Mouse (Mus musculus) heart, embryonic 14.5 days (tissue): ENCODE data around the gene Bank1. TPM values are rescaled to one million over a fixed set of nuclear protein-coding genes. Genes with fewer than 3 reads are reported as not detected.

Experiments used
- ATAC-seq: fragments of 200-750 bp; cut with Nextera tagmentation; 2 replicates; pipeline ENCODE4 v1.8.0; 2017; ENCODE audit warnings: low read depth, moderate TSS enrichment; ENCODE audit not compliant: insufficient number of reproducible peaks, insufficient read depth, low FRiP score
- H3K27ac ChIP-seq, 2 experiments: fragments of 200-500 bp in 1 of 2; fragments of 300-500 bp in 1 of 2; sonication (generic) in 1 of 2; replicated peaks in 1 of 2; 2 replicates each; pipeline ENCODE4 v1.5.1; 2012 to 2014; ENCODE audit warnings: low read depth in 2 of 2, low read length in 2 of 2, control low read depth in 1 of 2, mild to moderate bottlenecking in 1 of 2, mixed read lengths in 1 of 2; ENCODE audit not compliant: control insufficient read depth in 1 of 2, insufficient read depth in 1 of 2
- H3K27me3 ChIP-seq: fragments of 300-500 bp; sonication (generic); 2 replicates; pipeline ENCODE4 v1.6.1; 2014; ENCODE audit warnings: mild to moderate bottlenecking, low read length, control low read depth; ENCODE audit not compliant: control insufficient read depth, insufficient read depth
- H3K36me3 ChIP-seq: fragments of 300-500 bp; sonication (generic); 2 replicates; pipeline ENCODE4 v1.6.1; 2014; ENCODE audit warnings: mild to moderate bottlenecking, control low read depth, low read length, mixed read lengths; ENCODE audit not compliant: control insufficient read depth, insufficient read depth
- H3K4me1 ChIP-seq, 2 experiments: fragments of 200-500 bp in 1 of 2; fragments of 300-500 bp in 1 of 2; sonication (generic) in 1 of 2; 2 replicates each; pipeline ENCODE4 v1.6.1; 2012 to 2014; ENCODE audit warnings: low read length in 2 of 2, control low read depth in 1 of 2, mixed read lengths in 1 of 2; ENCODE audit not compliant: control insufficient read depth in 2 of 2, insufficient read depth in 2 of 2
- H3K4me2 ChIP-seq: fragments of 300-500 bp; sonication (generic); 2 replicates; pipeline ENCODE4 v1.6.1; 2014; ENCODE audit warnings: mild to moderate bottlenecking, low read length
- H3K4me3 ChIP-seq, 2 experiments: fragments of 200-500 bp in 1 of 2; fragments of 300-500 bp in 1 of 2; sonication (generic) in 1 of 2; 2 replicates each; pipeline ENCODE4 v1.5.1; 2012 to 2014; ENCODE audit warnings: low read length in 2 of 2, mild to moderate bottlenecking in 2 of 2, control low read depth in 1 of 2, low read depth in 1 of 2, moderate library complexity in 1 of 2; ENCODE audit not compliant: control insufficient read depth in 1 of 2, insufficient read depth in 1 of 2
- H3K9ac ChIP-seq: fragments of 300-500 bp; sonication (generic); 2 replicates; pipeline ENCODE4 v1.6.1; 2014; ENCODE audit warnings: mild to moderate bottlenecking, low read length
- H3K9me3 ChIP-seq: fragments of 300-500 bp; sonication (generic); 2 replicates; pipeline ENCODE4 v1.6.1; 2016; ENCODE audit warnings: low read length, control low read depth; ENCODE audit not compliant: control insufficient read depth
- WGBS: fragments of 180-500 bp; shearing (Covaris S2); extraction: QIAGEN DNeasy Blood & Tissue Kit; methylation state at CpG from one replicate; pipeline ENCODE4 v1.1.7; 2014; 5-methylcytosine and 5-hydroxymethylcytosine counted together
- polyA plus RNA-seq: library from polyadenylated mRNA; unstranded; fragments of >200 nt; fragmentation: Nextera tagmentation; extraction: Ambion mirVana; gene quantifications from 2 replicates; pipeline ENCODE4 v1.2.1, GENCODE M21; 2014

The Bank1 gene
- polyA plus RNA-seq, 1 experiment from 2014 or later = 0.62 TPM

DNA sequence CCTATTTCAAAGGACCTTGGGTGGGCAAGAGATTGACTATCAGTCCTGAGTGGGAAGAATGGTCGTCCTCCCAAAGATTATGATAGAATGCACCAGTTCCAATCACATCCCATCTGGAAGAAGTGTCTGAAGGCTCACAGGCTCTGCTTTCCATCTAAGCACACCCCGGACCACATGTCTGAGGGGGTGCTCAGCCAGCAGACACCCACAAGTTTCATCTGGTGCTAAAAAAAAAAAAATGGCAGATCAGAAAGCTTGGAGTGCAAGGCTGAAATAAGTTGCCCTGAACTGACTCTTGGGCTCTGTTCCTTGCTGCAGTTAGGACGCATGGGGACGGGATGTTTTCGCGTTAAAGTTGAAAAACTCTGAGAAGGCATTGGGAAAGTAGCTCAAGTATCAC lies 286.4 kb downstream of the Bank1 start:
- Histone ChIP-seq H3K27me3 (no peaks in the 10 kb centered on the region), H3K36me3 (no peaks in the 10 kb centered on the region), H3K4me2 (no peak overlapping the region), H3K4me3 (no peak overlapping the region), H3K9me3 (peaks cover 9% of the 10 kb centered on the region), H3K27ac (no peak overlapping the region), H3K9ac (no peak overlapping the region), H3K4me1 (no peaks in the 10 kb centered on the region)
- 85% methylated on average over 6 of the region's 6 CpGs for WGBS
- ATAC-seq = no peak

- 25% methylated on average over 3 of the region's 3 CpGs for WGBS
- Histone ChIP-seq H3K4me2 (no peak overlapping the region), H3K27ac (no peak overlapping the region), H3K9ac (no peak overlapping the region), H3K4me3 (no peak overlapping the region), H3K27me3 (no peaks in the 10 kb centered on the region), H3K4me1 (no peaks in the 10 kb centered on the region), H3K9me3 (no peaks in the 10 kb centered on the region), H3K36me3 (no peaks in the 10 kb centered on the region)
- no peak for ATAC-seq
Measured at GRCm38 (mm10) chr3:136037254-136037653, 288.6 kb downstream of the Bank1 start.

DNA sequence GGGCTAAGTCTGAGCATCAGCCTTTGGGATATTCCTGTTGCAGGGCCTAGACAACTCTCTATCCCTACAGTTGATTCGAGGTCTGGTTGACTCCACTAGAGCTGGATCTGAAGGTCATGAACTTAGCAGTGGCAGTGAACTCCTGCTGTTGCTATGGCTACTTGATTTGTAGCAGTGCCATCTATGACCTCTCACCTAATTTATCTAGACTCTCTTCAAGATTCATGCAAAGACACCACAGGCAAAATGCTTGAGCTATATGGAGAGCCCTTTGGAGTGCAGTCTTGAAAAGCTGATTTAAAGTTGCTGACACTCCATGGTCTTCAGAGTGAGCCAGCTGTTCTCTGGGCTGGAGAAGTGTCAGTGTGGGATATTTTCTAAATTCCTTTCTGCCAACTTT lies 290.1 kb downstream of the Bank1 start:
- no peaks in the 10 kb centered on the region for H3K9me3 ChIP-seq
- no peaks in the 10 kb centered on the region for H3K36me3 ChIP-seq
- WGBS = 42% methylated on average over 1 of the region's 1 CpGs
- H3K9ac ChIP-seq = no peak overlapping the region
- no peak overlapping the region for H3K4me3 ChIP-seq
- ATAC-seq = no peak
- no peak overlapping the region for H3K4me2 ChIP-seq
- H3K27me3 ChIP-seq = no peaks in the 10 kb centered on the region
- no peak overlapping the region for H3K27ac ChIP-seq
- H3K4me1 ChIP-seq = no peaks in the 10 kb centered on the region

DNA sequence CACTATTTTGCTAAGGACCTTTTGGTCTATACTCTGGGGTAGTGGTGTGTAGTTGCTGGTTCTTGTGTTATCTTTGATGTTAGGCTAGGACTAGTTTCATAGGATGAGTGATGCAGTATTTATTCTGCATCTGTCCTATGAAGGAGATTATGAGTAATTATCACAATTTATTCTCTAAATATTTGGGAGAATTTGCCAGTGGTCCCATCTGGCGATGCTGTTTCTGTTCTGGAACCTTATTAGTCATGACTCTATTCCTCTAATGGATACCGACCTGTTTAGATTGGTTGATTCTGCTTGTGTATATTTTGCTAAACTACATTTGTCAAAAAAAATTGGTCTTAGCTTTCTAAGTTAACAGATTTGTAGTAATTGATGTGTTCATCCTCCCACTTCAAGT lies 301.0 kb downstream of the Bank1 start:
- H3K27ac ChIP-seq = no peak overlapping the region
- no peak overlapping the region for H3K4me2 ChIP-seq
- no peak overlapping the region for H3K9ac ChIP-seq
- H3K36me3 ChIP-seq = no peaks in the 10 kb centered on the region
- ATAC-seq = no peak
- no peaks in the 10 kb centered on the region for H3K4me1 ChIP-seq
- H3K4me3 ChIP-seq = no peak overlapping the region
- no peaks in the 10 kb centered on the region for H3K9me3 ChIP-seq
- 84% methylated on average over 2 of the region's 2 CpGs for WGBS
- H3K27me3 ChIP-seq = no peaks in the 10 kb centered on the region

DNA sequence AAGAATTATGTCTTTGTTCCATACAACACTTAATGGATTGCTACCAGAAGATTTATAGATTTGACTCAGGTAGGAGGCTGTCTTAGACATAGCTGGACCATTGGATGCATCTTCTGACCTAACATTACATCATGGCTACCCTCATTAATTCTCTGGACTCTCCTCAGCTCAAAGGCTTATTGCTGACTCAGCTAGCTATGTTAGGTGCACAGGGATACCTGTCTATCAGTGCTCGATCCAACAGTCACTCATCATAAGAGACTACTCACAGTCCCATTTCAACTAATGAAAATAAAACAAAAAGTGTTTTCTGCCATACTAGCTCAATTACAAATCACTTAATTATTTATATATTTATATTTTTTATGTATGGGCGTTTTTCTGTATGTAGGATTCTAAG lies 308.3 kb downstream of the Bank1 start:
- Histone ChIP-seq H3K4me1 (no peaks in the 10 kb centered on the region), H3K4me2 (no peak overlapping the region), H3K9me3 (no peaks in the 10 kb centered on the region), H3K4me3 (no peak overlapping the region), H3K36me3 (no peaks in the 10 kb centered on the region), H3K27ac (no peak overlapping the region), H3K9ac (no peak overlapping the region), H3K27me3 (no peaks in the 10 kb centered on the region)
- ATAC-seq = no peak
- WGBS = 80% methylated on average over 2 of the region's 2 CpGs

GRCm38 (mm10) chr3:136010616-136011015 lies 315.2 kb downstream of the Bank1 start:
- ATAC-seq = no peak
- H3K4me3 ChIP-seq = no peak overlapping the region
- no peak overlapping the region for H3K4me2 ChIP-seq
- WGBS = 93% methylated on average over 4 of the region's 4 CpGs
- peaks cover 12 to 21% of the 10 kb centered on the region in 2 experiments for H3K4me1 ChIP-seq
- no peaks in the 10 kb centered on the region for H3K9me3 ChIP-seq
- no peak overlapping the region for H3K27ac ChIP-seq
- no peak overlapping the region for H3K9ac ChIP-seq
- H3K36me3 ChIP-seq = no peaks in the 10 kb centered on the region
- no peaks in the 10 kb centered on the region for H3K27me3 ChIP-seq

GRCm38 (mm10) chr3:136007846-136008245 lies 318.0 kb downstream of the Bank1 start:
- Histone ChIP-seq H3K9me3 (no peaks in the 10 kb centered on the region), H3K36me3 (no peaks in the 10 kb centered on the region), H3K9ac (peak overlapping the region; percentile 50), H3K4me3 (peak overlapping the region; percentile 27 to 35; a peak in 3 of 4 replicates), H3K27me3 (no peaks in the 10 kb centered on the region), H3K4me2 (peak overlapping the region; percentile 69), H3K4me1 (peaks cover 13 to 25% of the 10 kb centered on the region in 2 experiments), H3K27ac (peak overlapping the region; percentile 93 to 99)
- WGBS = 3% methylated on average over 9 of the region's 9 CpGs
- ATAC-seq = peak; percentile 84

DNA sequence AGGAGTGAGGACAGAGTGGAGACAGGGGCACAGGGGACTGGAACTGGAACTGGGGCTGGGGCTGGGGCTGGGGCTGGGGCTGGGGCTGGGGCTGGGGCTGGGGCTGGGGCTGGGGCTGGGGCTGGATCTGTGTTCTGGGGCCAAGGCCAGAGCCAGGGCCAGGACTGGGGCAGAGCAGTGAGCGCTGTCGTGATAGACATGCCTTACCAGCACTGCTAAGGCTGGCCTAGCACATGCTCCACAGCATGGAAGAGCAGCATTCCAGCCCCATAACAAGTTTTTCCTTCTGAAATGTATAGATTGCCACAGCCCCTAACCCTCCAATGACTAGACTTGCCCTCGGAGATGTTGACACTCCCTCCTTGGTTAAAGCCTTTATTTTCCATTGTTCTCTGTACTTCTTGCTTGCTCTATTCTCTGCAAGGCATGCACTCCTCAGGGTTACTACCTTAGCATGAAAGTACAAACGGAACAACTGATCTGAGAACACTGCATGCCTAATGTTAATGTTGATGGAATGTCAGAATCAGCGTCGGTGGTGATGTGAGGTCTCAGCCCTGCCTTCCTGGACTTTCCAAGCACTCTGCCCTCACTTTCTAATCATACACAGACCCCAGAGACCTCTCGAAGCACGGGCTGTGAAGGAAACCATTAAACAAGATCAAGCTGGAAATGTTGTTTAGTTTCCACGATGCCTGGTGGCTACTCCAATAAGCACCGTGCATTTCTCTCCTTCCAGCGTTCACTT lies 318.6 kb downstream of the Bank1 start:
- peak overlapping the region; percentile 69 for H3K4me2 ChIP-seq
- H3K36me3 ChIP-seq = no peaks in the 10 kb centered on the region
- peak overlapping the region; percentile 27 to 35 for H3K4me3 ChIP-seq
- peak; percentile 84 for ATAC-seq
- WGBS = 6% methylated on average over 11 of the region's 11 CpGs
- H3K27ac ChIP-seq = peak overlapping the region; percentile 93 to 99
- no peaks in the 10 kb centered on the region for H3K27me3 ChIP-seq
- H3K9ac ChIP-seq = peak overlapping the region; percentile 50
- H3K9me3 ChIP-seq = no peaks in the 10 kb centered on the region
- H3K4me1 ChIP-seq = peaks cover 13 to 25% of the 10 kb centered on the region in 2 experiments
